Mouse (Mus musculus): ENCODE data around the gene 2610021A01Rik.

DNA sequence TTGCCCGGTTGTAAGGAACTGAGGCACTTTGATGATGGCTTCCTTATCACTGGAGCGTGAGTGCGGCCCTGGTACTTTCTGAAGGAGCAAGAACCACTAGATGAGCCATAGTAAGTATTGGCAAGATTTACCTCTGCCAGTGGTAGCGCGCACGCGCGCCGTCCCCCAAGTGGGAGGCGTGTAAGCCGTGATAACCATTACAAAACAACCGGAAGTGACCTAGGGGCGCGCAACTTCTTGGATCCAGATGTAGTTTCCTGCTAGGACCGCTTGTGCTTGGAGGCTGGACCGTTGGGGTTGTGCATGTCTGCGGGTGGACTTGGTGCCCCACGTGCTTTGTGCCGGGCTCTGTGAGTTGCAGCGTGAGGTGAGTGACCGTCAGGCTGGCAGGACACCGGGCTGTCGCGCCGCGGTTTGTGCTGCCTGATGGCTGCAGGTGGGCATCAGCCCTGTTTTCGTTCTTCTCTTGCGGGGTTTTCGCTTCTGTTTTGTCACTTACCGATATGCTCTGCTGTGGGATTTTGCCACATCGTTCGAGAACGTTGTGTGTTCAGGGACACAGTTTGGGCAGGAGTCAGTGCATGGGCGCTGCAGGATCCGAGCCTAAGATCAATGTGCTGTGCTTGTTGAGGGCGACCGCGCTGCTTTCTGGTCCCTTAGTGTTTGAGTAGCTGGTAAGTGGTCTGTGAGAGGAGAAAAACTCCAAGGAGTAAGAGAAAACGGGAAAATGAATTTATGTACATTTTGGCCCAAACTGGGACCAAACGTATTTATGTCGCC is at the start of gene 2610021A01Rik:
- TF ChIP-seq TAL1 (IDR thresholded peaks at IDR 0.05; ENCODE audit: low read length) (no peak), GATA1 (IDR thresholded peaks at IDR 0.05; ENCODE audit: low read length) (no peak)
